Mouse (Mus musculus): ENCODE data around the gene Mlh1. TPM values are rescaled to one million over a fixed set of nuclear protein-coding genes. Genes with fewer than 3 reads are reported as not detected.

The Mlh1 gene
- total RNA-seq, 1 experiment, result 27.8 TPM

GRCm38 (mm10) chr9:111197116-111197515, 74.5 kb downstream of the Mlh1 start:
- H3K27ac ChIP-seq (ENCODE audit: insufficient read depth, low read depth, low read length, poor library complexity, severe bottlenecking), result no peak overlapping the region
- no peaks in the 10 kb centered on the region for H3K36me3 ChIP-seq (ENCODE audit: control insufficient read depth, insufficient read depth, low read length, poor library complexity, severe bottlenecking)
- no peak overlapping the region for H3K9ac ChIP-seq (ENCODE audit: insufficient read depth, low read depth, low read length, poor library complexity, severe bottlenecking)
- H3K4me1 ChIP-seq (ENCODE audit: control insufficient read depth in 2 of 2, insufficient read depth in 2 of 2, low read length in 2 of 2, poor library complexity in 1 of 2), result no peaks in the 10 kb centered on the region
- TF ChIP-seq MAFK (IDR thresholded peaks at IDR 0.05; ENCODE audit: insufficient read depth, low read depth, low read length) (no peak), CHD2 (IDR thresholded peaks at IDR 0.05; ENCODE audit: low read depth, low read length) (no peak), HCFC1 (IDR thresholded peaks at IDR 0.05; ENCODE audit: borderline replicate concordance, insufficient read depth, low read length) (no peak), ZNF384 (IDR thresholded peaks at IDR 0.05; ENCODE audit: low read depth, low read length) (no peak), ZC3H11A (IDR thresholded peaks at IDR 0.05; ENCODE audit: borderline replicate concordance, low read depth, low read length) (no peak)
- no peak for DNase-seq (ENCODE audit: low read depth, low spot score)
- no peaks in the 10 kb centered on the region for H3K9me3 ChIP-seq (ENCODE audit: control insufficient read depth, insufficient read depth, low read depth, low read length)
- in situ Hi-C loops (cut with MboI; ENCODE audit: low sequenced_read_pairs in 2 of 2, unreplicated experiment in 2 of 2), result no loop called here
- H3K4me3 ChIP-seq (ENCODE audit: insufficient read depth in 1 of 2, low read depth in 1 of 2, low read length in 2 of 2, poor library complexity in 1 of 2, severe bottlenecking in 1 of 2), result no peak overlapping the region

- Histone ChIP-seq H3K4me3 (ENCODE audit: insufficient read depth in 1 of 2, low read depth in 1 of 2, low read length in 2 of 2, poor library complexity in 1 of 2, severe bottlenecking in 1 of 2) (no peak overlapping the region), H3K4me1 (ENCODE audit: control insufficient read depth in 2 of 2, insufficient read depth in 2 of 2, low read length in 2 of 2, poor library complexity in 1 of 2) (no peaks in the 10 kb centered on the region), H3K36me3 (ENCODE audit: control insufficient read depth, insufficient read depth, low read length, poor library complexity, severe bottlenecking) (peaks cover 2% of the 10 kb centered on the region), H3K9ac (ENCODE audit: insufficient read depth, low read depth, low read length, poor library complexity, severe bottlenecking) (no peak overlapping the region), H3K27ac (ENCODE audit: insufficient read depth, low read depth, low read length, poor library complexity, severe bottlenecking) (no peak overlapping the region), H3K9me3 (ENCODE audit: control insufficient read depth, insufficient read depth, low read depth, low read length) (no peaks in the 10 kb centered on the region)
- DNase-seq (ENCODE audit: low read depth, low spot score), result no peak
- TF ChIP-seq CHD2 (IDR thresholded peaks at IDR 0.05; ENCODE audit: low read depth, low read length) (no peak), ZC3H11A (IDR thresholded peaks at IDR 0.05; ENCODE audit: borderline replicate concordance, low read depth, low read length) (no peak), ZNF384 (IDR thresholded peaks at IDR 0.05; ENCODE audit: low read depth, low read length) (no peak), HCFC1 (IDR thresholded peaks at IDR 0.05; ENCODE audit: borderline replicate concordance, insufficient read depth, low read length) (no peak), MAFK (IDR thresholded peaks at IDR 0.05; ENCODE audit: insufficient read depth, low read depth, low read length) (no peak)
- in situ Hi-C loops (cut with MboI; ENCODE audit: low sequenced_read_pairs in 2 of 2, unreplicated experiment in 2 of 2), result no loop called here
Measured at GRCm38 (mm10) chr9:111193211-111193610, 78.4 kb downstream of the Mlh1 start.

GRCm38 (mm10) chr9:111188731-111189130, 82.9 kb downstream of the Mlh1 start:
- Histone ChIP-seq H3K4me1 (ENCODE audit: control insufficient read depth in 2 of 2, insufficient read depth in 2 of 2, low read length in 2 of 2, poor library complexity in 1 of 2) (no peaks in the 10 kb centered on the region), H3K27ac (ENCODE audit: insufficient read depth, low read depth, low read length, poor library complexity, severe bottlenecking) (no peak overlapping the region), H3K4me3 (ENCODE audit: insufficient read depth in 1 of 2, low read depth in 1 of 2, low read length in 2 of 2, poor library complexity in 1 of 2, severe bottlenecking in 1 of 2) (no peak overlapping the region), H3K9ac (ENCODE audit: insufficient read depth, low read depth, low read length, poor library complexity, severe bottlenecking) (no peak overlapping the region), H3K36me3 (ENCODE audit: control insufficient read depth, insufficient read depth, low read length, poor library complexity, severe bottlenecking) (peaks cover 4% of the 10 kb centered on the region), H3K9me3 (ENCODE audit: control insufficient read depth, insufficient read depth, low read depth, low read length) (no peaks in the 10 kb centered on the region)
- in situ Hi-C loops (cut with MboI; ENCODE audit: low sequenced_read_pairs in 2 of 2, unreplicated experiment in 2 of 2), result no loop called here
- no peak for DNase-seq (ENCODE audit: low read depth, low spot score)
- no peak for TF ChIP-seq CHD2 (IDR thresholded peaks at IDR 0.05; ENCODE audit: low read depth, low read length)
- TF ChIP-seq ZNF384 (IDR thresholded peaks at IDR 0.05; ENCODE audit: low read depth, low read length), result no peak
- no peak for TF ChIP-seq HCFC1 (IDR thresholded peaks at IDR 0.05; ENCODE audit: borderline replicate concordance, insufficient read depth, low read length)
- no peak for TF ChIP-seq MAFK (IDR thresholded peaks at IDR 0.05; ENCODE audit: insufficient read depth, low read depth, low read length)
- no peak for TF ChIP-seq ZC3H11A (IDR thresholded peaks at IDR 0.05; ENCODE audit: borderline replicate concordance, low read depth, low read length)

GRCm38 (mm10) chr9:111186861-111187260, 84.7 kb downstream of the Mlh1 start:
- no peak overlapping the region for H3K9ac ChIP-seq (ENCODE audit: insufficient read depth, low read depth, low read length, poor library complexity, severe bottlenecking)
- no peak for TF ChIP-seq ZNF384 (IDR thresholded peaks at IDR 0.05; ENCODE audit: low read depth, low read length)
- TF ChIP-seq ZC3H11A (IDR thresholded peaks at IDR 0.05; ENCODE audit: borderline replicate concordance, low read depth, low read length), result no peak
- no peak for TF ChIP-seq CHD2 (IDR thresholded peaks at IDR 0.05; ENCODE audit: low read depth, low read length)
- TF ChIP-seq MAFK (IDR thresholded peaks at IDR 0.05; ENCODE audit: insufficient read depth, low read depth, low read length), result no peak
- TF ChIP-seq HCFC1 (IDR thresholded peaks at IDR 0.05; ENCODE audit: borderline replicate concordance, insufficient read depth, low read length), result no peak
- peaks cover 4% of the 10 kb centered on the region for H3K36me3 ChIP-seq (ENCODE audit: control insufficient read depth, insufficient read depth, low read length, poor library complexity, severe bottlenecking)
- in situ Hi-C loops (cut with MboI; ENCODE audit: low sequenced_read_pairs in 2 of 2, unreplicated experiment in 2 of 2), result no loop called here
- no peak overlapping the region for H3K4me3 ChIP-seq (ENCODE audit: insufficient read depth in 1 of 2, low read depth in 1 of 2, low read length in 2 of 2, poor library complexity in 1 of 2, severe bottlenecking in 1 of 2)
- no peaks in the 10 kb centered on the region for H3K4me1 ChIP-seq (ENCODE audit: control insufficient read depth in 2 of 2, insufficient read depth in 2 of 2, low read length in 2 of 2, poor library complexity in 1 of 2)
- DNase-seq (ENCODE audit: low read depth, low spot score), result no peak
- H3K27ac ChIP-seq (ENCODE audit: insufficient read depth, low read depth, low read length, poor library complexity, severe bottlenecking), result no peak overlapping the region
- H3K9me3 ChIP-seq (ENCODE audit: control insufficient read depth, insufficient read depth, low read depth, low read length), result no peaks in the 10 kb centered on the region

- Histone ChIP-seq H3K9ac (ENCODE audit: insufficient read depth, low read depth, low read length, poor library complexity, severe bottlenecking) (no peak overlapping the region), H3K9me3 (ENCODE audit: control insufficient read depth, insufficient read depth, low read depth, low read length) (no peaks in the 10 kb centered on the region), H3K27ac (ENCODE audit: insufficient read depth, low read depth, low read length, poor library complexity, severe bottlenecking) (no peak overlapping the region), H3K36me3 (ENCODE audit: control insufficient read depth, insufficient read depth, low read length, poor library complexity, severe bottlenecking) (peaks cover 2% of the 10 kb centered on the region; the same call in 1 of the 2 replicates), H3K4me1 (ENCODE audit: control insufficient read depth in 2 of 2, insufficient read depth in 2 of 2, low read length in 2 of 2, poor library complexity in 1 of 2) (no peaks in the 10 kb centered on the region), H3K4me3 (ENCODE audit: insufficient read depth in 1 of 2, low read depth in 1 of 2, low read length in 2 of 2, poor library complexity in 1 of 2, severe bottlenecking in 1 of 2) (no peak overlapping the region)
- no peak for DNase-seq (ENCODE audit: low read depth, low spot score)
- in situ Hi-C loops (cut with MboI; ENCODE audit: low sequenced_read_pairs in 2 of 2, unreplicated experiment in 2 of 2), result no loop called here
- TF ChIP-seq ZC3H11A (IDR thresholded peaks at IDR 0.05; ENCODE audit: borderline replicate concordance, low read depth, low read length), result no peak
Measured at GRCm38 (mm10) chr9:111184929-111185328, 86.7 kb downstream of the Mlh1 start.
